ENCODE assay signal across 7 mouse cellular contexts in the genomic region with DNA sequence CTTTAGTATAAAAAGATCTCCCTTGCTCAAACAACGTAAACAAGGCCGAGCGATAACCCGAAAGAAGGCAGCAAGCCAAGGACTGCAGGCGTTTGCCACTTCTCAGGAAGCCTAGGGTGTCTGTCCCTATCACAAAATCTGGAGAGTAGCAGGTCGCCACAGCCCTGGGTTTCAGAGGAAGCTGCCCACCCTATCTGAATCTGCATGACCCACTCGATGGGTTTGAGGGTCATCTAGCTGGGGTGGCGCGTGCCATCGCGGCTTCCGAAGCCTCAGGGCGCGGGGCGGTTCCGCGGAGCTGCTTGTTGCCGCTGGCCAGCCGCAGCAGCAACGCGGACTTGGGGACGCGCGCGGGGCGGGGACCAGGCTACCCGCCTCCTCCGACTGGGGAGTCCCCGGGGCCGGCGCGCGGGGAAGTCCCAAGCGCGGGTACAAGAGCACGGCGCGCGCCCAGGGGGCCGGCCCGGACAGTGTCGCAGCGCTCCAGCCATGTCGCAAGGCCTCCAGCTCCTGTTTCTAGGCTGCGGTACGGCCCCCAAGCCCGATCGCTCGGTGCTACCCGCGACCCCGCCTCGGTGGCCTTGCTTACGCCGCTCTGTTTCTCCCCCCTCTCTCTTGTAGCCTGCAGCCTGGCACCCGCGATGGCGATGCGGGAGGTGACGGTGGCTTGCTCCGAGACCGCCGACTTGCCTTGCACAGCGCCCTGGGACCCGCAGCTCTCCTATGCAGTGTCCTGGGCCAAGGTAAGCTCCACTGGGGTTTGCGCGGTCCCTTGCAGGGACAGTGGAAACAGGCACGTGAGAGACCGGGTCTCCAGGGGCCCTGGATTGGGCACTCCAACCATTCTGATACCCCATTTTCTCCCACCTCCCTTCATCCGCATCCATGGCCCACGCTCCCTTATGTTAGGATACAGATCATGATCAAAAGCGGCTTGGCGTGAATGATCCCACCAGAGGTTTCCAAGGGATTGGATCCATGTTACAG. TPM values are rescaled to one million over a fixed set of nuclear protein-coding genes. Genes with fewer than 3 reads are reported as not detected.
A peak's percentile ranks its signal among the peaks of the same experiment; 100 is the strongest.
DNase-seq lines count a peak whose midpoint lies in the region; ATAC-seq and TF ChIP-seq lines count a peak whose summit lies in the region.

Gene Cd83, plus strand, starts transcription at position 51 of the 987 bp plus-strand sequence.

- no peak for TF ChIP-seq CTCF in small intestine, adult 2 months (IDR thresholded peaks at IDR 0.05; ENCODE audit: extremely low read depth, insufficient read length, insufficient replicate concordance, low read depth, low read length)

- H3K4me1 ChIP-seq in intestine, embryonic 14.5 days (replicated peaks; ENCODE audit: control insufficient read depth, insufficient read depth, low read length): peaks cover 6% of the 10 kb centered on the region
- peaks cover 53% of the 10 kb centered on the region for H3K4me1 ChIP-seq in limb, embryonic 10.5 days
- H3K4me1 ChIP-seq in midbrain, embryonic 11.5 days (ENCODE audit: control insufficient read depth, insufficient read depth, low read length): peaks cover 10% of the 10 kb centered on the region; the same call in 1 of the 2 replicates
- peaks cover 15% of the 10 kb centered on the region; the same call in 1 of the 2 replicates for H3K4me1 ChIP-seq in small intestine, adult 2 months (ENCODE audit: control insufficient read depth, insufficient read depth, insufficient read length, low read length)

- H3K36me3 ChIP-seq in intestine, embryonic 14.5 days (ENCODE audit: control insufficient read depth, insufficient read depth, low read length): no peaks in the 10 kb centered on the region
- no peaks in the 10 kb centered on the region for H3K36me3 ChIP-seq in limb, embryonic 10.5 days
- H3K36me3 ChIP-seq in midbrain, embryonic 11.5 days (ENCODE audit: control insufficient read depth, insufficient read depth, low read length): no peaks in the 10 kb centered on the region
- H3K36me3 ChIP-seq in small intestine, adult 2 months (ENCODE audit: control insufficient read depth, insufficient read depth, low read length): no peaks in the 10 kb centered on the region

- H3K4me2 ChIP-seq in intestine, embryonic 14.5 days (ENCODE audit: low read length): peak within 1 kb of the TSS; percentile 97
- H3K4me2 ChIP-seq in midbrain, embryonic 11.5 days: peak within 1 kb of the TSS; percentile 97

- ATAC-seq in common myeloid progenitor, adult 5-6 weeks (replicated peaks; ENCODE audit: low read depth, poor library complexity, severe bottlenecking): peak; percentile 48
- ATAC-seq in intestine, embryonic 14.5 days (replicated peaks; ENCODE audit: low FRiP score, low TSS enrichment, low read depth): 0 out of 2 replicates have a peak, but pooled peaks have one; percentile 51
- peak; percentile 70; the same call in 1 of the 2 replicates for ATAC-seq in midbrain, embryonic 11.5 days (ENCODE audit: low FRiP score)

- TF ChIP-seq POLR2A in small intestine, adult 2 months (IDR thresholded peaks at IDR 0.05; ENCODE audit: low read depth, low read length): peak; percentile 34; the same call in 1 of the 2 replicates

- H3K27ac ChIP-seq in intestine, embryonic 14.5 days (ENCODE audit: low read depth): no peak within 1 kb of the TSS
- H3K27ac ChIP-seq in limb, embryonic 10.5 days: peak within 1 kb of the TSS; percentile 86
- no peak within 1 kb of the TSS for H3K27ac ChIP-seq in midbrain, embryonic 11.5 days (ENCODE audit: low read depth, low read length)
- H3K27ac ChIP-seq in small intestine, adult 2 months (ENCODE audit: insufficient read depth, low read depth, low read length): peak within 1 kb of the TSS; percentile 27

- peak within 1 kb of the TSS; percentile 49 for H3K9ac ChIP-seq in intestine, embryonic 14.5 days (ENCODE audit: low read length)
- peak within 1 kb of the TSS; percentile 81 for H3K9ac ChIP-seq in midbrain, embryonic 11.5 days (ENCODE audit: low read length)

- peak; percentile 61 for DNase-seq in adrenal gland, adult 8-10 months
- peak; percentile 54 to 69 for DNase-seq in gastrocnemius, postnatal 4 days (ENCODE audit: low spot score in 2 of 2)
- DNase-seq in intestine, embryonic 14.5 days (ENCODE audit: low spot score): peak; percentile 75
- DNase-seq in limb, embryonic 10.5 days (ENCODE audit: low spot score): peak; percentile 73
- DNase-seq in midbrain, embryonic 11.5 days (ENCODE audit: low spot score, missing footprints): peak; percentile 96

- no peaks in the 10 kb centered on the region for H3K9me3 ChIP-seq in intestine, embryonic 14.5 days (ENCODE audit: control insufficient read depth, low read length)
- no peaks in the 10 kb centered on the region for H3K9me3 ChIP-seq in limb, embryonic 10.5 days (replicated peaks)
- H3K9me3 ChIP-seq in midbrain, embryonic 11.5 days (ENCODE audit: control insufficient read depth, low read length): no peaks in the 10 kb centered on the region

- 5% methylated on average over 73 of the region's 73 CpGs for WGBS in intestine, embryonic 14.5 days
- 5% methylated on average over 73 of the region's 73 CpGs for WGBS in limb, embryonic 10.5 days
- WGBS in midbrain, embryonic 11.5 days: 3% methylated on average over 72 of the region's 73 CpGs
- 4% methylated on average over 73 of the region's 73 CpGs for WGBS in small intestine, adult 2 months

- H3K4me3 ChIP-seq in intestine, embryonic 14.5 days (ENCODE audit: low read depth, low read length): peak within 1 kb of the TSS; percentile 56
- H3K4me3 ChIP-seq in limb, embryonic 10.5 days: peak within 1 kb of the TSS; percentile 73
- H3K4me3 ChIP-seq in midbrain, embryonic 11.5 days (ENCODE audit: low read depth, low read length): peak within 1 kb of the TSS; percentile 62
- peak within 1 kb of the TSS; percentile 81 for H3K4me3 ChIP-seq in small intestine, adult 2 months (ENCODE audit: low read depth, low read length)

- H3K27me3 ChIP-seq in intestine, embryonic 14.5 days (replicated peaks; ENCODE audit: control insufficient read depth, insufficient read depth, low read length): peaks cover 24% of the 10 kb centered on the region; the same call in 1 of the 2 replicates
- H3K27me3 ChIP-seq in limb, embryonic 10.5 days (ENCODE audit: low read depth, poor library complexity, severe bottlenecking): peaks cover 63% of the 10 kb centered on the region
- H3K27me3 ChIP-seq in midbrain, embryonic 11.5 days (ENCODE audit: control insufficient read depth, insufficient read depth, low read length): peaks cover 9% of the 10 kb centered on the region
- no peaks in the 10 kb centered on the region for H3K27me3 ChIP-seq in small intestine, adult 2 months (ENCODE audit: control insufficient read depth, insufficient read depth, low read length)

RNA-seq across cellular contexts. Expression of gene Cd83, which starts in this region (rescaled TPM):
- total RNA-seq in adrenal gland, adult 8-10 months (2022): 1 to 10 TPM; 2.2 to 5.8 (median 3.8) TPM
- total RNA-seq in common myeloid progenitor, adult 5-6 weeks (2017): 0.68 TPM in 1 of 2 replicates, not detected in the other
- 1 to 10 TPM; 2.8 to 2.9 TPM for total RNA-seq in gastrocnemius, postnatal 4 days (2021)
- 9.4 and 11.6 TPM in 2 replicates for polyA plus RNA-seq in intestine, embryonic 14.5 days (2014; fragmentation: Nextera tagmentation; extraction: Ambion mirVana)
- 4.2 and 5.0 TPM in 2 replicates for polyA plus RNA-seq in limb, embryonic 10.5 days (2016; fragmentation: Nextera tagmentation; extraction: Ambion mirVana)
- polyA plus RNA-seq in midbrain, embryonic 11.5 days (2014; fragmentation: Nextera tagmentation; extraction: Ambion mirVana): 6.0 and 7.1 TPM in 2 replicates
- polyA plus RNA-seq in small intestine, adult 2 months (2012; rRNA removed): 3.9 and 7.1 TPM in 2 replicates

Comparison
In these comparisons a context has a peak if more than half of its experiments do, and no peak if none do; other contexts are left out.
1. Peak in ATAC-seq in common myeloid progenitor, adult 5-6 weeks; RNA of the gene not detected or under 1 TPM.
2. H3K27ac ChIP-seq: peak in limb, embryonic 10.5 days (single experiment) and small intestine, adult 2 months (single experiment); none in intestine, embryonic 14.5 days (single experiment) and midbrain, embryonic 11.5 days (single experiment).
3. Peak in every context shown above with its lines, with median percentiles within 50 percentile points of each other: DNase-seq, ATAC-seq and H3K4me3 ChIP-seq.